10 mouse cellular contexts compared by ENCODE assay signal in the genomic region with DNA sequence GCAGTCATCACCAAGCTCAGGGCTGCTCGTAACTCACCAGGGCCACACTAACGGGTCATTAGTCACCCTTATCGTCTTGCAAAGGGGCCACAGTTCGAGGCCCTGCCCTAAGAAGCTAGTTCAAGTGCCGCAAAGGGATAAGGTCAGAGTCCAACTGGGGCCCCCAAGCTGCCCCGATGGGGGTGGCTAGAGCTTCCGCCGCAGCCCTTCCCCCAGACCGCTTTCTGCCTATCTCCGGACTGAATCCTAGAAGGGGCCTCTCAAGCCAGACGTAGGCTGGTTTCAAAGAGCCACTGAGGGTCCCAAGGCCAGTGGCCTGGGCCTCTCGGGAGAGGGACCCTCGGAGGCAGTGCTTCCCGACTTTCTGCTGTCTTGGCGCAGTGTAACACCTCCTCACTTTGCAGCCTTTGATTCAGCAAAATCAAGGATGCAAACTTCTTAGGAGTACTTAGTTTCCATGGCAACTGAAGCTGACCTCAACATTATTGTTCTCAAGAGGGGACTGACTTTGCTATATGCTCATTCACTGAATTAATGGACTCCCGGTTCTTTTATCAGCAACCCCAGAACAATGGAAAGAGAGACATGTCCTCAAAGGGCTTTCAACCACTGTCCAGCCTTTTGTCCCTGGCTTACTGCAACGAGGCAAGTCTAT.
DNase-seq lines count a peak whose midpoint lies in the region; ATAC-seq and TF ChIP-seq lines count a peak whose summit lies in the region.
"Had no signal": no experiment of that assay in that cellular context is flagged by ENCODE, and none has a peak within 500 bp of the region (broad histone marks: within the 10 kb centered on the region; RNA-seq: fewer than 3 reads in every experiment).

No protein-coding gene starts in this region.

- H3K4me1 ChIP-seq in hindbrain, postnatal 0 days (ENCODE audit: insufficient read depth, low read length), result peaks cover 18% of the 10 kb centered on the region
- peaks cover 13% of the 10 kb centered on the region; the same call in 1 of the 2 replicates for H3K4me1 ChIP-seq in midbrain, postnatal 0 days (ENCODE audit: insufficient read depth, low read length)

- DNase-seq in brain, embryonic 14.5 days (ENCODE audit: low read depth), result peak; percentile 85
- DNase-seq in embryo, embryonic 9.5 days (ENCODE audit: extremely low spot score), result peak; percentile 73
- DNase-seq in hindbrain, postnatal 0 days (ENCODE audit: low spot score), result peak; percentile 66
- peak; percentile 75 for DNase-seq in midbrain, postnatal 0 days (ENCODE audit: low spot score)
- DNase-seq in cerebellum, adult 18-20 months, result no peak
- DNase-seq in gastrocnemius, adult 18-20 months (ENCODE audit: low spot score), result no peak
- DNase-seq in gastrocnemius, adult 8-10 months (ENCODE audit: low spot score in 2 of 2), result no peak
- DNase-seq: heart, postnatal 36 days had no signal

- no peaks in the 10 kb centered on the region for H3K36me3 ChIP-seq in hindbrain, postnatal 0 days (ENCODE audit: insufficient read depth, low read length)
- no peaks in the 10 kb centered on the region for H3K36me3 ChIP-seq in midbrain, postnatal 0 days (ENCODE audit: insufficient read depth, low read length)

- no peak for ATAC-seq in hindbrain, postnatal 0 days
- ATAC-seq in midbrain, postnatal 0 days (ENCODE audit: low FRiP score), result no peak
- no peak for ATAC-seq in megakaryocyte, adult 5-6 weeks (ENCODE audit: poor library complexity, severe bottlenecking)
- ATAC-seq: Patski had no signal

- peaks cover 36% of the 10 kb centered on the region; the same call in 1 of the 2 replicates for H3K27me3 ChIP-seq in hindbrain, postnatal 0 days (ENCODE audit: insufficient read depth, low read length)
- H3K27me3 ChIP-seq in midbrain, postnatal 0 days (ENCODE audit: insufficient read depth, low read length), result peaks cover 30% of the 10 kb centered on the region

- 0 out of 2 replicates have a peak overlapping the region, but pooled peaks have one; percentile 13 for H3K4me2 ChIP-seq in hindbrain, postnatal 0 days (ENCODE audit: low read depth, low read length)
- peak overlapping the region; percentile 32 for H3K4me2 ChIP-seq in midbrain, postnatal 0 days (ENCODE audit: low read depth, low read length, poor library complexity, severe bottlenecking)

- no peak overlapping the region for H3K9ac ChIP-seq in hindbrain, postnatal 0 days (replicated peaks; ENCODE audit: low read length)
- H3K9ac ChIP-seq in midbrain, postnatal 0 days (replicated peaks; ENCODE audit: low read length, poor library complexity, severe bottlenecking), result no peak overlapping the region

- H3K4me3 ChIP-seq in hindbrain, postnatal 0 days (ENCODE audit: low read length), result no peak overlapping the region
- H3K4me3 ChIP-seq in midbrain, postnatal 0 days (ENCODE audit: low read depth, low read length), result no peak overlapping the region

- TF ChIP-seq CTCF in brain, embryonic 14.5 days (IDR thresholded peaks at IDR 0.05; ENCODE audit: borderline replicate concordance, extremely low read depth, insufficient read depth, insufficient read length), result no peak
- TF ChIP-seq CTCF in hindbrain, postnatal 0 days (IDR thresholded peaks at IDR 0.05; ENCODE audit: low read depth), result no peak
- TF ChIP-seq CTCF in midbrain, postnatal 0 days (IDR thresholded peaks at IDR 0.05), result no peak

- WGBS in hindbrain, postnatal 0 days, result 14% methylated on average over 17 of the region's 17 CpGs
- 13% methylated on average over 17 of the region's 17 CpGs for WGBS in midbrain, postnatal 0 days

- H3K9me3 ChIP-seq in hindbrain, postnatal 0 days (ENCODE audit: low read length), result no peaks in the 10 kb centered on the region
- H3K9me3 ChIP-seq in midbrain, postnatal 0 days (ENCODE audit: low read length), result no peaks in the 10 kb centered on the region

- TF ChIP-seq POLR2A in brain, embryonic 14.5 days (IDR thresholded peaks at IDR 0.05; ENCODE audit: borderline replicate concordance, extremely low read depth, insufficient read depth, insufficient read length, poor library complexity, severe bottlenecking), result no peak

- H3K27ac ChIP-seq in hindbrain, postnatal 0 days, result no peak overlapping the region
- no peak overlapping the region for H3K27ac ChIP-seq in midbrain, postnatal 0 days (ENCODE audit: low read depth, low read length)

Comparison
In these comparisons a context has a peak if more than half of its experiments do, and no peak if none do; other contexts are left out.
1. DNase-seq: peak in brain, embryonic 14.5 days (single experiment), embryo, embryonic 9.5 days (single experiment), hindbrain, postnatal 0 days (single experiment) and midbrain, postnatal 0 days (single experiment); none in cerebellum, adult 18-20 months (0 of 2), gastrocnemius, adult 18-20 months (single experiment) and gastrocnemius, adult 8-10 months (0 of 2).